Mouse (Mus musculus): Measurements from ENCODE around the gene Zfp341. TPM values are rescaled to one million over a fixed set of nuclear protein-coding genes. Genes with fewer than 3 reads are reported as not detected.

The Zfp341 gene
- polyA plus RNA-seq, 1 experiment: 3.4 TPM

DNA sequence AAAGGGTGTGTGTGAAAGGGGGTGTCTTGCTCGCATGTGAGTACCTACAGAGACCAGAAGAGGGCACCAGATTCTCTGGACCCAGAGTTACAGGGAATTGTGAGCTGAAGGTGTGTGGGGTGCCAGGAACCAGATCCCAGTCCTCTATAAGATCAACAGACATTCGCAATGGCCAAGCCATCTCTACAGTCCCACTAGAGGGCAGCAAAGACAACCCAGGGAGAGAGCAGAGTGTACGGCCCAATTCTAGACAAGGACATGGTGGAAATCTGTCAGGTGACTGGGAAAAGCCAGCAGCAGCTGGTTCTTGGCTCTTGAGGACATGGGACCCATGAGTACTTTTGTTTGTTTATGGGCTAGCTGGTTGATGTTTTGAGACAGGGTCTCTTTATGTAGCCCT is 20.1 kb upstream of the Zfp341 start:
- no peak overlapping the region for H3ac ChIP-seq (ENCODE audit: control insufficient read depth, insufficient read length)
- no peaks in the 10 kb centered on the region for H3K36me3 ChIP-seq (ENCODE audit: control insufficient read depth, insufficient read depth)
- no peak overlapping the region for H3K4me2 ChIP-seq (ENCODE audit: low read depth)
- H3K27me3 ChIP-seq (ENCODE audit: control insufficient read depth, insufficient read depth, insufficient read length): peaks cover under 1% of the 10 kb centered on the region
- H3K79me2 ChIP-seq (ENCODE audit: control insufficient read depth, insufficient read depth): no peaks in the 10 kb centered on the region
- H3K4me3 ChIP-seq: no peak overlapping the region
- TF ChIP-seq USF1 (IDR thresholded peaks at IDR 0.05; ENCODE audit: low read depth): no peak
- no peak for TF ChIP-seq MYOG (IDR thresholded peaks at IDR 0.05; ENCODE audit: control insufficient read depth in 1 of 3, insufficient read depth in 1 of 3, insufficient read length in 2 of 3, low read depth in 2 of 3)
- TF ChIP-seq TCF12 (IDR thresholded peaks at IDR 0.05; ENCODE audit: insufficient read depth, poor library complexity, severe bottlenecking): no peak
- TF ChIP-seq MAX (IDR thresholded peaks at IDR 0.05; ENCODE audit: low read depth): no peak
- no peak for TF ChIP-seq E2F4 (IDR thresholded peaks at IDR 0.05; ENCODE audit: insufficient read depth)
- TF ChIP-seq CEBPB (IDR thresholded peaks at IDR 0.05; ENCODE audit: insufficient read depth, poor library complexity, severe bottlenecking): no peak
- no peak for TF ChIP-seq POLR2AphosphoS2 (IDR thresholded peaks at IDR 0.05; ENCODE audit: insufficient read length, low read depth)
- no peak for TF ChIP-seq REST (IDR thresholded peaks at IDR 0.05; ENCODE audit: insufficient read depth, insufficient read length)
- no peak for TF ChIP-seq POLR2A (IDR thresholded peaks at IDR 0.05; ENCODE audit: insufficient read length, low read depth)
- TF ChIP-seq MYOD1 (IDR thresholded peaks at IDR 0.05; ENCODE audit: control insufficient read depth in 1 of 3, insufficient read length in 2 of 3, low read depth in 2 of 3): no peak
- TF ChIP-seq TCF3 (IDR thresholded peaks at IDR 0.05; ENCODE audit: insufficient read length, low read depth): no peak

DNA sequence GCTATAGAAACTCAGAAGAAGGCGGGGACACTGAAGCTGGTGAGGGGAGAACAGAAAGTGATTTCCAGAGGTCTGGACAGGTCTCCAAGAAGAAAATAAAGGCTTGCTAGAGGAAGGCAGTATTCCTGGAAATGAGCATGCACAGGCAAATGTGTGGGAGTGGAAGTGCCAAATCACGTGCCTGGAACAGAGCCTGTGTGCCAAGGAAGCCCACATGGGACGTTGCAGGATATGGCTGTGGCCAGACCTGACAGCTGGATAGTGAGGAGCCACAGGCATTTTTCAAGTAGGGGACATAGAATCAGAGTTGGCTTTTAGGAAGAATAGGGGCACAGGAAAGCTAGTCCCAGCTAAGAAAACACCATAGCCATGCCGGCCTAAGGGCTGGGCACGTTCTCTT is 17.3 kb upstream of the Zfp341 start:
- Histone ChIP-seq H3ac (ENCODE audit: control insufficient read depth, insufficient read length) (no peak overlapping the region), H3K4me3 (no peak overlapping the region), H3K27me3 (ENCODE audit: control insufficient read depth, insufficient read depth, insufficient read length) (no peaks in the 10 kb centered on the region), H3K4me2 (ENCODE audit: low read depth) (no peak overlapping the region), H3K36me3 (ENCODE audit: control insufficient read depth, insufficient read depth) (no peaks in the 10 kb centered on the region), H3K79me2 (ENCODE audit: control insufficient read depth, insufficient read depth) (no peaks in the 10 kb centered on the region)
- TF ChIP-seq E2F4 (IDR thresholded peaks at IDR 0.05; ENCODE audit: insufficient read depth): no peak
- peak in 2 of 3 experiments; percentile 37 to 47 for TF ChIP-seq MYOD1 (IDR thresholded peaks at IDR 0.05; ENCODE audit: control insufficient read depth in 1 of 3, insufficient read length in 2 of 3, low read depth in 2 of 3)
- TF ChIP-seq MYOG (IDR thresholded peaks at IDR 0.05; ENCODE audit: control insufficient read depth in 1 of 3, insufficient read depth in 1 of 3, insufficient read length in 2 of 3, low read depth in 2 of 3): peak in 1 of 3 experiments; percentile 71
- TF ChIP-seq CEBPB (IDR thresholded peaks at IDR 0.05; ENCODE audit: insufficient read depth, poor library complexity, severe bottlenecking): no peak
- TF ChIP-seq USF1 (IDR thresholded peaks at IDR 0.05; ENCODE audit: low read depth): peak; percentile 58

DNA sequence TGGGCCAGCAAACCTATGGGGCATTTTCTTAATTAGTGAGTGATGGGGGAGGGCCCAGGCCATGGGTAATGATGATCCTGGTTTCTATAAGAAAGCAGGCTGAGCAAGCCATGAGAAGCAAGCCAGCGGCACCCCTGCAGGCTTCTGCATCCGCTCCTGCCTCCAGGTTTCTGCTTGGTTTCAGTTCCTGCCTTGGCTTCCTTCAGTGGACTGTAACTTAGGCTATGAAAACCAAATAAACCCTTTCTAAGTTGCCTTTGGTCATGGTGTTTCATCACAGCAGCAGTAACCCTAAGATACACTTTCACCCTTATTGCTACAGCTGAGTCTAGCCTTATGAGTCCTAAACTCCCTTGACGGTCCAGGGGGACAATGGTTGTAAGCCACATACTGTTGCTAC is 15.7 kb upstream of the Zfp341 start:
- no peak overlapping the region for H3ac ChIP-seq (ENCODE audit: control insufficient read depth, insufficient read length)
- no peaks in the 10 kb centered on the region for H3K79me2 ChIP-seq (ENCODE audit: control insufficient read depth, insufficient read depth)
- H3K27me3 ChIP-seq (ENCODE audit: control insufficient read depth, insufficient read depth, insufficient read length): no peaks in the 10 kb centered on the region
- H3K4me3 ChIP-seq: no peak overlapping the region
- H3K36me3 ChIP-seq (ENCODE audit: control insufficient read depth, insufficient read depth): no peaks in the 10 kb centered on the region
- H3K4me2 ChIP-seq (ENCODE audit: low read depth): no peak overlapping the region
- no peak for TF ChIP-seq E2F4 (IDR thresholded peaks at IDR 0.05; ENCODE audit: insufficient read depth)
- TF ChIP-seq MYOG (IDR thresholded peaks at IDR 0.05; ENCODE audit: control insufficient read depth in 1 of 3, insufficient read depth in 1 of 3, insufficient read length in 2 of 3, low read depth in 2 of 3): no peak
- TF ChIP-seq MAX (IDR thresholded peaks at IDR 0.05; ENCODE audit: low read depth): no peak
- no peak for TF ChIP-seq POLR2A (IDR thresholded peaks at IDR 0.05; ENCODE audit: insufficient read length, low read depth)
- no peak for TF ChIP-seq TCF12 (IDR thresholded peaks at IDR 0.05; ENCODE audit: insufficient read depth, poor library complexity, severe bottlenecking)
- TF ChIP-seq TCF3 (IDR thresholded peaks at IDR 0.05; ENCODE audit: insufficient read length, low read depth): no peak
- TF ChIP-seq REST (IDR thresholded peaks at IDR 0.05; ENCODE audit: insufficient read depth, insufficient read length): no peak
- no peak for TF ChIP-seq POLR2AphosphoS2 (IDR thresholded peaks at IDR 0.05; ENCODE audit: insufficient read length, low read depth)
- no peak for TF ChIP-seq SRF (IDR thresholded peaks at IDR 0.05; ENCODE audit: control insufficient read depth, insufficient read length, low read depth)
- no peak for TF ChIP-seq USF1 (IDR thresholded peaks at IDR 0.05; ENCODE audit: low read depth)
- TF ChIP-seq MYOD1 (IDR thresholded peaks at IDR 0.05; ENCODE audit: control insufficient read depth in 1 of 3, insufficient read length in 2 of 3, low read depth in 2 of 3): no peak
- no peak for TF ChIP-seq CEBPB (IDR thresholded peaks at IDR 0.05; ENCODE audit: insufficient read depth, poor library complexity, severe bottlenecking)

DNA sequence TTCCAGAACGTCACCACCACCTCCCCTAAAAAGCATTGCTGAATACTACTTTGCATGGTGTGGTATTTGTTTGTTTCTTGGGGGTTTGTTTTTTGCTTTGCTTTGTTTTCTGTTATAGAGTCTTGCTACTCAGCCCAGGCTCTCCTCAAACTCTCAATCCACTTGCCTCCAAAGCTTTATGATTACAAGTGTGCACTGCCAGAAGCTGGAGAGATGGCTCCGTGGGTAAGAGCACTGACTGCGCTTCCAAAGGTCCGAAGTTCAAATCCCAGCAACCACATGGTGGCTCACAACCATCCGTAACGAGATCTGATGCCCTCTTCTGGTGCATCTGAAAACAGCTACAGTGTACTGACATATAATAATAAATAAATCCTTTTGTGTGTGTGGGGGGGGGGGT is 12.5 kb upstream of the Zfp341 start:
- Histone ChIP-seq H3K4me3 (no peak overlapping the region), H3K79me2 (ENCODE audit: control insufficient read depth, insufficient read depth) (no peaks in the 10 kb centered on the region), H3K36me3 (ENCODE audit: control insufficient read depth, insufficient read depth) (no peaks in the 10 kb centered on the region), H3K27me3 (ENCODE audit: control insufficient read depth, insufficient read depth, insufficient read length) (no peaks in the 10 kb centered on the region), H3K4me2 (ENCODE audit: low read depth) (no peak overlapping the region), H3ac (ENCODE audit: control insufficient read depth, insufficient read length) (no peak overlapping the region)
- TF ChIP-seq E2F4 (IDR thresholded peaks at IDR 0.05; ENCODE audit: insufficient read depth) (no peak), TCF3 (IDR thresholded peaks at IDR 0.05; ENCODE audit: insufficient read length, low read depth) (no peak), USF1 (IDR thresholded peaks at IDR 0.05; ENCODE audit: low read depth) (no peak), POLR2A (IDR thresholded peaks at IDR 0.05; ENCODE audit: insufficient read length, low read depth) (no peak), MAX (IDR thresholded peaks at IDR 0.05; ENCODE audit: low read depth) (no peak), MYOD1 (IDR thresholded peaks at IDR 0.05; ENCODE audit: control insufficient read depth in 1 of 3, insufficient read length in 2 of 3, low read depth in 2 of 3) (no peak), TCF12 (IDR thresholded peaks at IDR 0.05; ENCODE audit: insufficient read depth, poor library complexity, severe bottlenecking) (no peak), MYOG (IDR thresholded peaks at IDR 0.05; ENCODE audit: control insufficient read depth in 1 of 3, insufficient read depth in 1 of 3, insufficient read length in 2 of 3, low read depth in 2 of 3) (no peak), REST (IDR thresholded peaks at IDR 0.05; ENCODE audit: insufficient read depth, insufficient read length) (no peak), SRF (IDR thresholded peaks at IDR 0.05; ENCODE audit: control insufficient read depth, insufficient read length, low read depth) (no peak), CEBPB (IDR thresholded peaks at IDR 0.05; ENCODE audit: insufficient read depth, poor library complexity, severe bottlenecking) (no peak), POLR2AphosphoS2 (IDR thresholded peaks at IDR 0.05; ENCODE audit: insufficient read length, low read depth) (no peak)

DNA sequence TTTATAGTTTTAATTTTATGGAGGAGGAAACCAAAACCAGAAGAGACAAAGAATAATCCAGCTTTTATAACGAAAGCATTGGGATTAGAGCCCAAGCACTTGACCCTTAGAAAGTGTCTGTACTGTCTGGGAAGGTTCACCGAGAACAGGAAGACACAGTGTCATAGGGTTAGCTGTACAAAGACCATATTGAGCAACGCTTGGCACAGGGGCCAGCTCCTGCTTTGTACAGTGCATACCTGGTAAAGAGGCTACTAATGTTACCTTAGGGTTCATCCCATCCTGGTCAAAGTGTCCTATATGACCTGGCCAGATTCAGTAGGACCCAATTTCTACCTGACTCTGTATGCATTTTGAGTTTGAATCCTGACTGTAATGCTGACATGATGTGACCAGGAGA is 11.8 kb upstream of the Zfp341 start:
- no peaks in the 10 kb centered on the region for H3K27me3 ChIP-seq (ENCODE audit: control insufficient read depth, insufficient read depth, insufficient read length)
- H3K79me2 ChIP-seq (ENCODE audit: control insufficient read depth, insufficient read depth): no peaks in the 10 kb centered on the region
- H3ac ChIP-seq (ENCODE audit: control insufficient read depth, insufficient read length): no peak overlapping the region
- TF ChIP-seq REST (IDR thresholded peaks at IDR 0.05; ENCODE audit: insufficient read depth, insufficient read length): no peak
- TF ChIP-seq MYOD1 (IDR thresholded peaks at IDR 0.05; ENCODE audit: control insufficient read depth in 1 of 3, insufficient read length in 2 of 3, low read depth in 2 of 3): no peak
- TF ChIP-seq POLR2A (IDR thresholded peaks at IDR 0.05; ENCODE audit: insufficient read length, low read depth): no peak
- TF ChIP-seq CEBPB (IDR thresholded peaks at IDR 0.05; ENCODE audit: insufficient read depth, poor library complexity, severe bottlenecking): no peak
- no peak for TF ChIP-seq POLR2AphosphoS2 (IDR thresholded peaks at IDR 0.05; ENCODE audit: insufficient read length, low read depth)
- TF ChIP-seq E2F4 (IDR thresholded peaks at IDR 0.05; ENCODE audit: insufficient read depth): no peak
- H3K4me3 ChIP-seq: no peak overlapping the region
- H3K36me3 ChIP-seq (ENCODE audit: control insufficient read depth, insufficient read depth): no peaks in the 10 kb centered on the region
- H3K4me2 ChIP-seq (ENCODE audit: low read depth): no peak overlapping the region

Measured in myocyte (in vitro differentiated cells).